Mouse (Mus musculus): ENCODE results near the gene Slc34a3. TPM values are rescaled to one million over a fixed set of nuclear protein-coding genes. Genes with fewer than 3 reads are reported as not detected.
A peak's percentile ranks its signal among the peaks of the same experiment; 100 is the strongest.

Slc34a3 gene
- polyA plus RNA-seq (2016; fragmentation: Nextera tagmentation; extraction: Ambion mirVana), result not detected in 2 replicates

DNA sequence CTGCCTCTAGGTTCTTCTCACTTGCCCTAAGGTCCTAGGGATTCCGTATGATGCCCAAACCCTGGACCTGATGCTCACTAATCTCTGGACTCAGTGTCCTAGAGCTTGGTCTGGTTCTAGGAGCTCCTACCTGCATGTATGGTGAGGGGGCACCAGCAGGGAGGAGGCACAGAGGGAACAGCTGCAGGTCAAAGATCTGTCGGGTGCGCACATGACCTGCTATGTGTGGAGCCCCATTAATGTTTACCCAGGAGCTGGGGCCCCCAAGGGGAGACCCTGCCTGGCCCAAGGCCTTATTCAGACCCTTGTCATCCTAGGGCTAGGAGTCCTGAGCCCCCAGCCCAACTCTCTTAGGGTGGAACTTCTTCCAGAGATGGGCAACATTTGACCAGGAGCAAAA is at the start of gene Slc34a3:
TSS of gene Slc34a3 (minus strand) at position 315 of the 400 bp plus-strand sequence.
- WGBS, result 88% methylated on average over 3 of the region's 3 CpGs
- DNase-seq (ENCODE audit: low spot score), result no peak
- H3K27me3 ChIP-seq (ENCODE audit: insufficient read depth, poor library complexity, severe bottlenecking), result peaks cover 22% of the 10 kb centered on the region; the same call in 1 of the 2 replicates

DNA sequence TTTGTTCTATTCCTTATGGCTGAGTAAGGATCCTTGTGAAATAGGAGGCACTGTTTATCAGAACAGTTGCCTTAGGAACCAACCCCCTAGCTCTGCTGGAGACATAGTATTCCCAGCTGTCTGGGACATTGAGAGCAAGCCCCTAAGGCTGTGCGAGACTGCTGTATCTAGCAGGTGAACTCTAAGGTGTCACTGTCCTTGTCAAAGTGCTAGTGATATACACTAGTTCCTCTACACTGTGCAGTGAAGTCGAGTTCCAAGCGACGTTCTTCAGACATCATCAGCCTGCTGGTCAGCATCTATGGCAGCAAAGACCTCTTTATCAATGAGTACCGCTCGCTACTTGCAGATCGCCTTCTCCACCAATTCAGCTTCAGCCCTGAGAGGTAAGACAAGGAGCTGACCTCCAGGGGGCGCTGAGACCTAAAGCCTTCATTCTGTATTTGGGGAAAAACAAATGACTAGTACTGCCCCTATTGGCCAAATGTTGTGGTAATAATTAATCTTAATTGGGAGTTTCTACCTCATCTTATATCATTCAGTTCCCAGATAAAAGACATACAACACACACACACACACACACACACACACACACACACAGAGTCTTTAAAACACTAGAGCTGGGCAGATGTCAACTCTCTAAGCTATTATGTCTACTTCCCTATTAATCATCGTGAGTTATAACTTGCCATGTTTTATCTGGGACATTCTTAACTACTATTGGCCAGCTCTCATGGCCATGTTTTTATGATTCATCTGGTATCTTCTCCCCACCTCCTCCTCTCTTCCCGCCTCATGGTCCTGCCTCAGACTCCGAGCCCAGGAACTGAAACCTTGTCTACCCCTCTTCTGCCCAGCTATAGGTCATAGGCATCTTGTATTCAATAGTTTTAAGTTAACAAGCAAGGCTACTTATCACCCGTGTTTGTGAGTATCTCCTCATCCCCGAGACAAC is 45.0 kb upstream of the Slc34a3 start:
- peak; percentile 81 for DNase-seq (ENCODE audit: low spot score)
- Histone ChIP-seq H3K27ac (no peak overlapping the region), H3K27me3 (ENCODE audit: insufficient read depth, poor library complexity, severe bottlenecking) (no peaks in the 10 kb centered on the region), H3K4me3 (no peak overlapping the region), H3K9me3 (no peaks in the 10 kb centered on the region), H3K4me1 (replicated peaks) (peaks cover 2% of the 10 kb centered on the region; the same call in 1 of the 2 replicates), H3K36me3 (peaks cover 100% of the 10 kb centered on the region)
- WGBS, result 63% methylated on average over 13 of the region's 13 CpGs

More for the DNA sequence above, at the start of gene Slc34a3:
- Histone ChIP-seq H3K27ac (no peak within 1 kb of the TSS), H3K4me1 (replicated peaks) (peaks cover 18% of the 10 kb centered on the region), H3K4me3 (no peak within 1 kb of the TSS), H3K36me3 (no peaks in the 10 kb centered on the region), H3K9me3 (no peaks in the 10 kb centered on the region)

DNA sequence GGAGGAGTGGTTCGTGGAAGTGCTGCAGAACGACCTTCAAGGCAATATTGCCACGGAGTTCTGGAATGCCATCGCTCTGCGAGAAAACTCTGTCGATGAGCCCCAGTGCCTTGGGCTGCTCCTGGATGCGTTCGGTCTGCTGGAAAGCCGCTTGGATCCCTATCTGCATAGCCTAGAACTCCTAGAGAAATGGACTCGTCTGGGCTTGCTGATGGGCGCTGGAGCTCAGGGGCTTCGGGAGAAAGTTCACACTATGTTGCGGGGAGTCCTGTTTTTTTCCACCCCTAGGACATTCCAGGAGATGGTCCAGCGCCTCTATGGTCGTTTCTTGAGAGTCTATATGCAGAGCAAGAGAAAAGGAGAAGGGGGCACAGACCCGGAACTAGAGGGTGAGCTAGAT is 38.8 kb upstream of the Slc34a3 start:
- H3K4me1 ChIP-seq (replicated peaks), result peaks cover 34% of the 10 kb centered on the region

DNA sequence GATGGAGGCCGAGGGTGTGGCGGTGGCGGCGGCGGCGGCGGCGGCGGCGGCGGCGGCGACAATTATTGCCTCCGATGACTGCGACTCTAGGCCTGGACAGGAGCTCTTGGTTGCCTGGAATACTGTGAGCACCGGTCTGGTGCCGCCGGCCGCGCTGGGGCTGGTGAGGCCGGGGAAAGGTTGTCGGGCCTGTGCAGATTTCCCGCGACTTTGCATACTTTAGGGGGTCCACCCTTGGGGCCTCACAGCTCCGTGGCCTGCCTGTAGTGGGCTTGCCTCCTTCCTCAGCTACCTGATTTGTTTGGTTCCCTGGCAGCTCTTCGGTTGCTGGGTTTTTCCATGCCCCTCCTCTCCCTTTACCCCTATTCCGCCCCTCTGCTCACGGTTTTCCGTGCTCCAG is 38.4 kb upstream of the Slc34a3 start:
- DNase-seq (ENCODE audit: low spot score), result no peak
- peaks cover 36% of the 10 kb centered on the region for H3K4me1 ChIP-seq (replicated peaks)
- H3K27me3 ChIP-seq (ENCODE audit: insufficient read depth, poor library complexity, severe bottlenecking), result no peaks in the 10 kb centered on the region
- H3K36me3 ChIP-seq, result peaks cover 80% of the 10 kb centered on the region
- no peaks in the 10 kb centered on the region for H3K9me3 ChIP-seq
- peak overlapping the region; percentile 91 for H3K4me3 ChIP-seq
- WGBS, result under 1% methylated on average over 29 of the region's 29 CpGs
- H3K27ac ChIP-seq, result peak overlapping the region; percentile 91

More for the DNA sequence above, 38.8 kb upstream of the Slc34a3 start:
- 40% methylated on average over 16 of the region's 16 CpGs for WGBS
- Histone ChIP-seq H3K9me3 (no peaks in the 10 kb centered on the region), H3K4me3 (peak overlapping the region; percentile 91), H3K27me3 (ENCODE audit: insufficient read depth, poor library complexity, severe bottlenecking) (no peaks in the 10 kb centered on the region), H3K27ac (peak overlapping the region; percentile 91), H3K36me3 (peaks cover 81% of the 10 kb centered on the region)
- no peak for DNase-seq (ENCODE audit: low spot score)

DNA sequence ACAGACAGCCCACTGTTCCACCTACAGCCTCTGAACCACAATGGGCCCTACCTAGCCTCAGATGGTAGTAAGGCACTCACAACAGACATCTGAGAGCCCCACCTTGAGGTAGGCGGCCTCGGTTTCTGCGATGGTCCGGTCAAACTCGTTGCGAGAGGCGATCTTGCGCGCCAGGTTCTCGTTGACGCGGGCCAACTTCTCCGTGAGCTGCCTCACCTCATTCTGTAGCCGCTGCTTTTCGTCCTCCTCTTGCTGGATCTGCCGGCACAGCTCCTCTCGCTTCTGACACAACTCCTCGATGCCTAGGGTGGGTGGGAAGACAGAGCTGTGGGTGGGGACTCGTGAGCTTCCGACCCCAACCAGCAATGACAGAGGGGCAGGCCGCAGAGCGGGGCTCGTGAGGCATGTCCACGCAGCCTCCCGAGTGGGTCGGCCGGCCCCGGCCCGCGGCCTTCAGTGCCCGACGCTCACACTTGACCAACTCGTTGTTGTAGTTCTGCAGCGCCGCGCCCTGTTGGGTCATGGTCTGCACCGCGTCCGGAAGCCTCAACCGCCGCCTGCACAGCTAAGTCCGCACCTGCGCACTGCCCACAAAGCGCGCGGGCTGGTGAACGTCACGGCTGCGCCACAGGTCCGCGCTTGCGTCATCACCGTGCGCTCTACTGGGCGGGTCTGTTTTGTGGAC is 37.8 kb upstream of the Slc34a3 start, which contains the start of the genes Ssna1 and Anapc2:
TSS of gene Ssna1 (minus strand) at position 612 of the 685 bp plus-strand sequence.
TSS of gene Anapc2 (plus strand) at position 652 of the 685 bp plus-strand sequence.
- Histone ChIP-seq H3K4me3 (peak within 1 kb of the TSS; percentile 91), H3K4me1 (replicated peaks) (peaks cover 41% of the 10 kb centered on the region), H3K27me3 (ENCODE audit: insufficient read depth, poor library complexity, severe bottlenecking) (no peaks in the 10 kb centered on the region), H3K9me3 (no peaks in the 10 kb centered on the region), H3K36me3 (peaks cover 74% of the 10 kb centered on the region), H3K27ac (peak within 1 kb of the TSS; percentile 91)
- under 1% methylated on average over 55 of the region's 55 CpGs for WGBS
- DNase-seq (ENCODE audit: low spot score), result peak; percentile 99

DNA sequence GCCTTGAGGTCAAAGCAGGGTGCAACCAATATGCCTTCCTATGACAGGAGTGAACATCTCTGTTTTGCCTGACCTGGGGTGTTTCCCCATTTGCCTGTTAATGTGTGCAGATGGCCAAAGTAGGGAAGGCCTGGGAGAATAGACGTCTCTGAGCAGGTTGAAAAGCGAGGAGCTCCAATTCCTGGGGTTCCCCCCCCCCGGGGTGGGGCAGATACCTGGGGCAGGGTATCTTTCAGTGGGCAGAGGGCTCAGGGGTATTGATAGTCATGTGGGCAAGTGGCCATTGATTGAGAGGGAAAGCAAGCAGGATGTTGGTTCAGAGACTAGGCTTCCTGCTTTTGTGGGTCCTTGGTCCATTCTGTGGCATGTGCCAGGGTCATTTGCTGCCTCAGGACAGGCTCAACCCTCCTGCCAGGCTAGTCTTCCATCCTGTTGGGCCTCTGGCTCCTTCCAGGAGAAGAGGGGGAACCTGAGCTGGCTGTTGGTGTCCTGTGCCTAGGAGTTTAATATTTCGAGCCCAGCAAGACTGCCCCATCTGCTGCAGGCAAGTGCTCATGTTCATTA is 33.7 kb upstream of the Slc34a3 start:
- DNase-seq (ENCODE audit: low spot score), result no peak
- Histone ChIP-seq H3K4me3 (no peak overlapping the region), H3K27ac (no peak overlapping the region), H3K9me3 (no peaks in the 10 kb centered on the region), H3K4me1 (replicated peaks) (peaks cover 65% of the 10 kb centered on the region), H3K27me3 (ENCODE audit: insufficient read depth, poor library complexity, severe bottlenecking) (peaks cover 26% of the 10 kb centered on the region), H3K36me3 (peaks cover 37% of the 10 kb centered on the region)
- WGBS, result 80% methylated on average over 4 of the region's 4 CpGs

DNA sequence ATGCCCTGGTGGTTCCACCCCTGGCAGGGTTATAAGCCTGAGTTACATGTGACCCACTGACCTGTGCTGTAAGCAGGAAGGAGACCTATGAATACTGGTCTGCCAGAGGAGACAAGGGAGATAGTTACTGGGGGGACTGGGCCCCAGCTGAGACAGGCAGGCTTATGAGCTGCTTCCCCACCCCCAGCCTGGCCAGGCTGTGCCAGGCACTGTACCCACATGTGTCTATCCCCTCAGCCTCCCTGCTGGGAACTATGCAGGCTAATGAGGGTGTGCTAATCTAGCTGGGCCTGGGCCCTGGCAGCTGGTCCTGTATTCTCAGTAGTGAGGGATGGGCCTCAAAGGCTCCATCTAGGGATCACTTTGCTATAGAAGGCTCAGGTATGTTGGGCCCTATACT is 33.1 kb upstream of the Slc34a3 start:
- H3K9me3 ChIP-seq, result no peaks in the 10 kb centered on the region
- H3K27ac ChIP-seq, result no peak overlapping the region
- H3K36me3 ChIP-seq, result peaks cover 37% of the 10 kb centered on the region
- H3K4me3 ChIP-seq, result no peak overlapping the region
- DNase-seq (ENCODE audit: low spot score), result no peak
- peaks cover 68% of the 10 kb centered on the region for H3K4me1 ChIP-seq (replicated peaks)
- H3K27me3 ChIP-seq (ENCODE audit: insufficient read depth, poor library complexity, severe bottlenecking), result peaks cover 26% of the 10 kb centered on the region

DNA sequence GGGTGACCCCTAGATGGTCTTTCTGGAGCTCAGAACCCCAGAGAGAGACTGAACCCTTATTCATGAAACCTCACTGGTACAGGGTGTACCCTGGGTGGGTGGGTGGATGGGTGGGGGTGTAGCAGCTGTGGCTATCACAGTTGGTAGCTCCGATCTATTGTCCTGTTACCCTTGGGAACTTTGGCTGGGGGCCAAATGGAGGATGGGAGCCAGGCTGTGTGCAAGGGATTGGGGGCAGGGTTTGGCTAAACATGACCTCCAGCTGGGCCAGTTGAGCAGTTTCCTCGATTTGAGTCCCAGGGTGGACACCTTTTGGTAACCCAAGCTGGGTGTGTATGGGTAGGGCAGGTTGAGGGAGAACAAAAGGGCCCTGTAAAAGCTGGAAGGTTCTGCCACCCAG is 32.6 kb upstream of the Slc34a3 start:
- no peak overlapping the region for H3K4me3 ChIP-seq
- H3K27ac ChIP-seq, result no peak overlapping the region
- H3K4me1 ChIP-seq (replicated peaks), result peaks cover 71% of the 10 kb centered on the region
- 70% methylated on average over 2 of the region's 2 CpGs for WGBS
- no peak for DNase-seq (ENCODE audit: low spot score)
- H3K27me3 ChIP-seq (ENCODE audit: insufficient read depth, poor library complexity, severe bottlenecking), result peaks cover 26% of the 10 kb centered on the region
- H3K36me3 ChIP-seq, result peaks cover 37% of the 10 kb centered on the region
- H3K9me3 ChIP-seq, result no peaks in the 10 kb centered on the region

DNA sequence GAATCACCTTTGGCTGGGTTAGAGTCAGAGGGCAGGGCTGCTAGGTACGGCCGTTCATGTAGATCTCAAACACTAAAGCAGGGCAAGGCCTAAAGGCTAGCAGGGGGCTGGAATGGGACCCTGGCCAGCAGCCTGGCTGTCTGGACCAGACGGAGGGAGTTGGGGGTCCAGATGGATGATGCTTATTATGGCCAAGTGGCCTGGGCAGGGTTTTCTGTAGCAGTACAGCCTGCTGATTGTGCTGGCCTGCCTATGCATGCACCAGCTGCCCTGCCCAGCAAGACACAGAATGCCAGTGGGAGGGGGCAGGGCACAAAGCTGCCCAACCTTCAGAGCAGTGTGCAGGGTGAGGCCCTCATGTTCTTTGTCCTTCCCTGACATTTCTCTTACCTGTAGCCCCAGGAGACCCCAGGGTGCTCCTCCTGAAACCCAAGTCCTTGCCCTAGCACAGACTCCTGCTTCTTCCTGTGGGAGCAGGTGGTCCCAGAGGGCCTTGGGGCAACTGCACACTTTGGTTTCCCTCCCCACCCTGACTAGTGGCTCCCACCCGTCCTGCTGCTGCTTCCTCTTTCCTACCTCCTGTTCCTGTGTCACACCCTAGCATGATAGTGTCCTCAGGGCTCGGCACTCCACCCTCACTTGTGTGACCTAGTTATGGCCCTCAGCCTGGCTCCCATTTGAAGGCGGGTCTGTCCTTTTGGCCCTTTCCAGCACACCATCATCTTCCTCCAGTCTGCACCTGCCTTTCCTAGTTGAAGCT is 31.9 kb upstream of the Slc34a3 start:
- Histone ChIP-seq H3K27ac (no peak overlapping the region), H3K9me3 (no peaks in the 10 kb centered on the region), H3K4me3 (peak overlapping the region; percentile 18), H3K4me1 (replicated peaks) (peaks cover 67% of the 10 kb centered on the region), H3K27me3 (ENCODE audit: insufficient read depth, poor library complexity, severe bottlenecking) (peaks cover 26% of the 10 kb centered on the region), H3K36me3 (peaks cover 34% of the 10 kb centered on the region)
- no peak for DNase-seq (ENCODE audit: low spot score)
- WGBS, result 76% methylated on average over 6 of the region's 6 CpGs

DNA sequence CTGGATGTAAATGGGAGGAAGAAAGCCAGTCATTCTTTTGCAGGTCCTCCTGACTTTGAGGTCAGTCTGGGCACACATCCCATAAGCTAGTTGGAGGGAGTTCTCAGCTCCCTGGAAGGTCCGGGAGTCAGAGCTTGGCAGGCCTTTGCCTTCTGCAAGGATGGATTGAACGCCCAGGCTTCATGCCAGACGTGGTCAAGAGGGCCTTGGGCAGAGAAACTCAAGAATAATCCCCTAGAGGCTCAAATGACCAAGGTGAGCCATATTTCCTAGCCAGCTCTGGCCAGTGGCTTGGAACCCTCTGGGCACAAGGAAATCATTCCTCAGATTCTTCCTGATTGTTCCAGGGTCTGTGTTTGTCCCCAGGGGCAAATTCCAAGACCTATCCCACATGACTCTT is 30.7 kb upstream of the Slc34a3 start:
- WGBS, result 78% methylated on average over 3 of the region's 3 CpGs
- Histone ChIP-seq H3K4me3 (peak overlapping the region; percentile 73; the same call in 1 of the 2 replicates), H3K27ac (no peak overlapping the region), H3K36me3 (peaks cover 22% of the 10 kb centered on the region), H3K9me3 (no peaks in the 10 kb centered on the region), H3K4me1 (replicated peaks) (peaks cover 60% of the 10 kb centered on the region), H3K27me3 (ENCODE audit: insufficient read depth, poor library complexity, severe bottlenecking) (peaks cover 26% of the 10 kb centered on the region)
- DNase-seq (ENCODE audit: low spot score), result no peak

DNA sequence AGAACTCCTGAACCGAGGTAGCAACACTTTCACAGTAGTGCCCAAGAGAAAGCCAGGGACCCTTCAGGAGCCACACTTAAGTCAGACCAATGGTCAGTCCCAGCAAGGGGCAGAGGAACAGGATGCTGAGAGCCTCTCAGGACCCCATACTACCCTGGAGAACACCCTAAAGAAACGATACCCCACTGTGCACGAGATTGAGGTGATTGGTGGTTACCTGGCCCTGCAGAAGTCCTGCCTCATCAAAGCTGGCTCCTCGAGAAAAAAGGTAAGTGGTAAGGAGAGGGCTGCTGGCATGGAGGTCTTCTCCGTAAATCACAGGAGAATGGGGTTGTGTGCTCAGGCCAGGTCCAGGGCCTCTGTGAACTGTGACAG is 30.1 kb upstream of the Slc34a3 start:
- H3K36me3 ChIP-seq, result peaks cover 16% of the 10 kb centered on the region
- DNase-seq (ENCODE audit: low spot score), result no peak
- H3K4me1 ChIP-seq (replicated peaks), result peaks cover 60% of the 10 kb centered on the region
- 79% methylated on average over 5 of the region's 5 CpGs for WGBS
- H3K9me3 ChIP-seq, result no peaks in the 10 kb centered on the region
- no peak overlapping the region for H3K27ac ChIP-seq
- peak overlapping the region; percentile 73; the same call in 1 of the 2 replicates for H3K4me3 ChIP-seq
- H3K27me3 ChIP-seq (ENCODE audit: insufficient read depth, poor library complexity, severe bottlenecking), result peaks cover 26% of the 10 kb centered on the region
